Mouse (Mus musculus) right cerebral cortex, postnatal 14 days (tissue): ENCODE results near the gene Cdc34.
A peak's percentile ranks its signal among the peaks of the same experiment; 100 is the strongest.

Experiments
- DNase-seq: peaks from one replicate; pipeline ENCODE4 v3.0.0; 2022

The Cdc34 gene

GRCm38 (mm10) chr10:79671396-79672087, 10.5 kb upstream of the Cdc34 start:
- DNase-seq, result no peak

GRCm38 (mm10) chr10:79672088-79672455, 9.9 kb upstream of the Cdc34 start:
- no peak for DNase-seq

GRCm38 (mm10) chr10:79673054-79673453, 8.9 kb upstream of the Cdc34 start:
- no peak for DNase-seq

GRCm38 (mm10) chr10:79675346-79676035, 6.5 kb upstream of the Cdc34 start:
- no peak for DNase-seq

GRCm38 (mm10) chr10:79680606-79681495, 1.1 kb upstream of the Cdc34 start:
- DNase-seq, result no peak

GRCm38 (mm10) chr10:79682551-79682915, 538 bp downstream of the Cdc34 start:
- DNase-seq, result no peak

- peak; percentile 78 for DNase-seq
These were observed 1.1 kb downstream of the Cdc34 start for GRCm38 (mm10) chr10:79682916-79683582.

- no peak for DNase-seq
These were observed 2.0 kb downstream of the Cdc34 start for GRCm38 (mm10) chr10:79683726-79684640.

- no peak for DNase-seq
These were observed 3.0 kb downstream of the Cdc34 start for GRCm38 (mm10) chr10:79684770-79685600.

GRCm38 (mm10) chr10:79686219-79686618, 4.2 kb downstream of the Cdc34 start:
- DNase-seq, result no peak

GRCm38 (mm10) chr10:79686691-79687090, 4.7 kb downstream of the Cdc34 start:
- no peak for DNase-seq

GRCm38 (mm10) chr10:79687513-79687912, 5.5 kb downstream of the Cdc34 start:
- no peak for DNase-seq

- no peak for DNase-seq
These were observed 6.7 kb downstream of the Cdc34 start, which contains the start of gene Gzmm for GRCm38 (mm10) chr10:79688720-79689119. Gene Gzmm, plus strand, starts transcription at chr10:79689020.

GRCm38 (mm10) chr10:79689178-79689577, 7.2 kb downstream of the Cdc34 start:
- no peak for DNase-seq

- DNase-seq, result no peak
These were observed 10.1 kb downstream of the Cdc34 start for GRCm38 (mm10) chr10:79691986-79692548.

- no peak for DNase-seq
These were observed 11.8 kb downstream of the Cdc34 start for GRCm38 (mm10) chr10:79693580-79694378.

- DNase-seq, result no peak
These were observed 12.3 kb downstream of the Cdc34 start for GRCm38 (mm10) chr10:79694379-79694655.

- peak; percentile 86 for DNase-seq
These were observed 13.5 kb downstream of the Cdc34 start for GRCm38 (mm10) chr10:79695231-79696128.

- DNase-seq, result no peak
These were observed 14.2 kb downstream of the Cdc34 start for GRCm38 (mm10) chr10:79696129-79696651.
